Mouse (Mus musculus) lung, postnatal 14 days (tissue): ENCODE data around the gene Capn9.

Experiments
- DNase-seq: peaks from one replicate; pipeline ENCODE4 v3.0.0; 2021

Gene Capn9

GRCm38 (mm10) chr8:124648311-124648710 is 72.4 kb downstream of the Capn9 start:
- DNase-seq: no peak

- no peak for DNase-seq
Observed at GRCm38 (mm10) chr8:124651776-124652175, 75.9 kb downstream of the Capn9 start.

- peak; percentile 28 for DNase-seq
Observed at GRCm38 (mm10) chr8:124652546-124652945, 76.6 kb downstream of the Capn9 start.

GRCm38 (mm10) chr8:124653568-124654475 is 77.9 kb downstream of the Capn9 start:
- peak; percentile 23 for DNase-seq

GRCm38 (mm10) chr8:124657961-124658360 is 82.0 kb downstream of the Capn9 start:
- DNase-seq: no peak

GRCm38 (mm10) chr8:124658415-124658814 is 82.5 kb downstream of the Capn9 start:
- peak; percentile 58 for DNase-seq

GRCm38 (mm10) chr8:124661781-124662180 is 85.9 kb downstream of the Capn9 start:
- peak; percentile 21 for DNase-seq

- DNase-seq: peak; percentile 12
Observed at GRCm38 (mm10) chr8:124662446-124663111, 86.7 kb downstream of the Capn9 start.

- peak; percentile 88 for DNase-seq
Observed at GRCm38 (mm10) chr8:124663112-124663873, 87.4 kb downstream of the Capn9 start, which contains the start of gene 2310022B05Rik. 2310022B05Rik (minus strand) TSS chr8:124663369.

- no peak for DNase-seq
Observed at GRCm38 (mm10) chr8:124663874-124664230, 87.9 kb downstream of the Capn9 start.

GRCm38 (mm10) chr8:124664414-124664813 is 88.5 kb downstream of the Capn9 start:
- no peak for DNase-seq
